Mouse (Mus musculus): ENCODE measurements at regions not wholly inside any gene's neighbourhood (a gene's known extent, or its start where the extent isn't known, plus 50 kb on each side); places are given as distances from the start of the nearest gene placed in this dataset.

- no peak for TF ChIP-seq CTCF (IDR thresholded peaks at IDR 0.05; ENCODE audit: extremely low read depth, insufficient read length, insufficient replicate concordance, low read depth, low read length)
- no peak for TF ChIP-seq POLR2A (IDR thresholded peaks at IDR 0.05; ENCODE audit: low read depth, low read length)
Measured at GRCm38 (mm10) chr5:75754356-75754755, 179.6 kb downstream of the Kit start.

Data from small intestine, adult 2 months (tissue).